Mouse (Mus musculus) forebrain, embryonic 11.5 days (tissue): ENCODE measurements around the gene Ap1g2. TPM values are rescaled to one million over a fixed set of nuclear protein-coding genes. Genes with fewer than 3 reads are reported as not detected.
A peak's percentile ranks its signal among the peaks of the same experiment; 100 is the strongest.

ENCODE experiments used
- ATAC-seq: fragments of 200-750 bp; cut with Nextera tagmentation; replicated peaks from 2 replicates; pipeline ENCODE4 v1.8.0; 2017; ENCODE audit warnings: moderate TSS enrichment; ENCODE audit not compliant: low FRiP score
- DNase-seq: peaks from one replicate; pipeline ENCODE4 v3.0.0-alpha.2; 2017; ENCODE audit warnings: low spot score
- H3K27ac ChIP-seq: fragments of 300-500 bp; sonication (generic); 2 replicates; pipeline ENCODE4 v1.5.1; 2014; ENCODE audit warnings: low read depth, low read length
- H3K27me3 ChIP-seq: fragments of 300-500 bp; sonication (generic); 2 replicates; pipeline ENCODE4 v1.6.1; 2014; ENCODE audit warnings: mild to moderate bottlenecking, low read length, mixed read lengths; ENCODE audit not compliant: control insufficient read depth, insufficient read depth
- H3K36me3 ChIP-seq: fragments of 300-500 bp; sonication (generic); 2 replicates; pipeline ENCODE4 v1.6.1; 2014; ENCODE audit warnings: mild to moderate bottlenecking, low read length, moderate library complexity, mixed read lengths; ENCODE audit not compliant: control insufficient read depth, insufficient read depth
- H3K4me1 ChIP-seq: fragments of 300-500 bp; sonication (generic); replicated peaks from 2 replicates; pipeline ENCODE4 v1.6.1; 2014; ENCODE audit warnings: low read length, mixed read lengths; ENCODE audit not compliant: control insufficient read depth, insufficient read depth
- H3K4me2 ChIP-seq: fragments of 300-500 bp; sonication (generic); 2 replicates; pipeline ENCODE4 v1.6.1; 2014; ENCODE audit warnings: low read depth, mild to moderate bottlenecking, low read length, moderate library complexity, mixed read lengths; ENCODE audit not compliant: severe bottlenecking
- H3K4me3 ChIP-seq: fragments of 300-500 bp; sonication (generic); 2 replicates; pipeline ENCODE4 v1.5.1; 2014; ENCODE audit warnings: low read depth, low read length
- H3K9ac ChIP-seq: fragments of 300-500 bp; sonication (generic); 2 replicates; pipeline ENCODE4 v1.6.1; 2014; ENCODE audit warnings: low read length
- H3K9me3 ChIP-seq: fragments of 300-500 bp; sonication (generic); 2 replicates; pipeline ENCODE4 v1.6.1; 2016; ENCODE audit warnings: low read length, mixed read lengths; ENCODE audit not compliant: control insufficient read depth
- WGBS: fragments of 180-500 bp; shearing (Covaris S2); extraction: QIAGEN DNeasy Blood & Tissue Kit; methylation state at CpG from one replicate; pipeline ENCODE4 v1.1.7; 2014; 5-methylcytosine and 5-hydroxymethylcytosine counted together
- polyA plus RNA-seq: library from polyadenylated mRNA; unstranded; fragments of >200 nt; fragmentation: Nextera tagmentation; extraction: Ambion mirVana; gene quantifications from 2 replicates; pipeline ENCODE4 v1.2.1, GENCODE M21; 2014

Ap1g2 gene
- 13.9 and 14.8 TPM in 2 replicates for polyA plus RNA-seq

DNA sequence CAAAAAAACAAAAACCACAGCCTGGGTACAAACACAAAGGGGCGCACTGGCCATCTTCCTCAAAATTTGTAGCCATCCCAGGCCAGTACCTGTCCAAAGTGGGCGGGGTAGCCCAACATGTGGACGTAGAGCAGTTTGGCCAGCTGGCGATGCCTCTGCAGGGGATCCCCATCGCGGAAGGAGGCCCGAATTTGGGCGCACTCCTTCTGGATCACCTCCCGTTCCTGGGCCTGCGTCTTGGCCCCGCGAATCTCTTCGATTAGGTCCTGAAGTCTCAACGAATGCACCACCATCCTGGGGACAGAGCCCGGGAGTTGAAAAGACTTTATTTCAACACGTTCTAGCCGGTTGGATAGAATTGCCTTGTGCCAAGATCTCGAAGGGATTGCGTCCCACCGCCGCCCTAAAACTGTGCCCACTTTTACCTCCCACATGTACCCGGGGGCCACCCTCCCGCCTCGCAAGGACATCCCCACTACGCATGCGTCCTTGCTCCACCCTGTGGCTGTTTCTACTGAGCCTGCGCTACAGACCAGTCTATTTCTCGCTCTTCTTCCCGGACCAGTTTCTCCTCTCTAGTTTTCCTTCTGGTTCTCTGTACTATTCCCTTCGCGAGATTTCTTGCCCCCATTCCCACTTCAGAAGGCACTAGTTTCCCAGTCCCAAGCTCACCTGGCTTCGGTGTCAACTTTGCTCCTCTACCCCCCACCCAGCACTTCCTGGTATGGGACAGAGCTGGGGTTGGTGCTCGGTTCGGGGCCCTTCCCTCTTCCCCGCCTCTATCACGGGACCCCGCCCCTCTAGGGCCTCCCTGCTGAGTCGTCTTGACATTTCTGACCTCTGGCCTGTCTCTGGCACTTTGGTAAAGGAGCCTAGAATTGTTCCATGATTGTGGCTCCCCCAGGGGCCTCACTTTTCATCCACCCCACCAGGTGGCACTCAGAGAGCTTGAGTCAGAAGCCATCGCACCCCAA lies at the start of gene Ap1g2:
TSS of gene Ap1g2 (minus strand) at position 758 of the 974 bp plus-strand sequence.
- Histone ChIP-seq H3K4me2 (peak within 1 kb of the TSS; percentile 89), H3K27ac (no peak within 1 kb of the TSS), H3K4me1 (peaks cover 20% of the 10 kb centered on the region), H3K36me3 (no peaks in the 10 kb centered on the region), H3K4me3 (peak within 1 kb of the TSS; percentile 28), H3K27me3 (peaks cover 5% of the 10 kb centered on the region), H3K9ac (peak within 1 kb of the TSS; percentile 71), H3K9me3 (no peaks in the 10 kb centered on the region)
- WGBS, result under 1% methylated on average over 39 of the region's 39 CpGs
- ATAC-seq (peak; percentile 57), DNase-seq (peak; percentile 85)

GRCm38 (mm10) chr14:55152951-55153481 lies 46.6 kb upstream of the Ap1g2 start:
- Histone ChIP-seq H3K9me3 (no peaks in the 10 kb centered on the region), H3K4me3 (no peak overlapping the region), H3K36me3 (no peaks in the 10 kb centered on the region), H3K9ac (no peak overlapping the region), H3K27ac (no peak overlapping the region), H3K4me2 (no peak overlapping the region), H3K4me1 (peaks cover 4% of the 10 kb centered on the region; the same call in 1 of the 2 replicates), H3K27me3 (no peaks in the 10 kb centered on the region)
- 89% methylated on average over 16 of the region's 16 CpGs for WGBS
- DNase-seq (no peak), ATAC-seq (no peak)

DNA sequence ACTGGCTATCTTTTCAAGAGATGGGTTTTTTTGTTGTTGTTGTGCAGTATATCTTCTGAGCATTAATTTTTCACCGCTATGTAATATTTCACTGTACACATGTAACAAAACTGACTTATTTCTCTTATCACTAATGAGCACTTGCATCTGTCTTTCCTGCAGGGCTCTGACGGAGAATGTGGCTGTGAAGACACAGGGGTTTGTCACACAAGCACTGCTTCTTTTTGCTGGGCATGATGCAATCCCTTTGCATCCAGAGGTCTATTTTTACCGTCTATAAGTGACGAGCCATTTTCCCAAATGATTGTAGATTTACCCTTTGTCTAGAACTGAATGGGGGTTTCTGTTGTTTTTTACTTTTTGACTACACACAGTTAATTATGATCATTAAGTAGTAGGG lies 45.8 kb upstream of the Ap1g2 start:
- 84% methylated on average over 4 of the region's 4 CpGs for WGBS
- H3K9ac ChIP-seq, result no peak overlapping the region
- H3K4me3 ChIP-seq, result no peak overlapping the region
- H3K9me3 ChIP-seq, result no peaks in the 10 kb centered on the region
- no peak for DNase-seq
- no peak overlapping the region for H3K27ac ChIP-seq
- no peak overlapping the region for H3K4me2 ChIP-seq
- H3K36me3 ChIP-seq, result no peaks in the 10 kb centered on the region
- no peak for ATAC-seq
- peaks cover 4% of the 10 kb centered on the region; the same call in 1 of the 2 replicates for H3K4me1 ChIP-seq
- no peaks in the 10 kb centered on the region for H3K27me3 ChIP-seq

GRCm38 (mm10) chr14:55150985-55151384 lies 44.6 kb upstream of the Ap1g2 start:
- H3K27me3 ChIP-seq, result no peaks in the 10 kb centered on the region
- H3K9me3 ChIP-seq, result no peaks in the 10 kb centered on the region
- WGBS, result 91% methylated on average over 5 of the region's 5 CpGs
- H3K4me1 ChIP-seq, result peaks cover 4% of the 10 kb centered on the region; the same call in 1 of the 2 replicates
- H3K36me3 ChIP-seq, result no peaks in the 10 kb centered on the region
- H3K4me2 ChIP-seq, result no peak overlapping the region
- ATAC-seq, result no peak
- no peak overlapping the region for H3K4me3 ChIP-seq
- DNase-seq, result no peak
- H3K9ac ChIP-seq, result no peak overlapping the region
- H3K27ac ChIP-seq, result no peak overlapping the region

- DNase-seq (no peak), ATAC-seq (no peak)
- Histone ChIP-seq H3K4me2 (no peak overlapping the region), H3K9ac (no peak overlapping the region), H3K4me3 (no peak overlapping the region), H3K4me1 (peaks cover 4% of the 10 kb centered on the region; the same call in 1 of the 2 replicates), H3K36me3 (no peaks in the 10 kb centered on the region), H3K9me3 (no peaks in the 10 kb centered on the region), H3K27ac (no peak overlapping the region), H3K27me3 (no peaks in the 10 kb centered on the region)
- WGBS, result 74% methylated on average over 5 of the region's 5 CpGs
These were observed 42.6 kb upstream of the Ap1g2 start for GRCm38 (mm10) chr14:55149041-55149440.

DNA sequence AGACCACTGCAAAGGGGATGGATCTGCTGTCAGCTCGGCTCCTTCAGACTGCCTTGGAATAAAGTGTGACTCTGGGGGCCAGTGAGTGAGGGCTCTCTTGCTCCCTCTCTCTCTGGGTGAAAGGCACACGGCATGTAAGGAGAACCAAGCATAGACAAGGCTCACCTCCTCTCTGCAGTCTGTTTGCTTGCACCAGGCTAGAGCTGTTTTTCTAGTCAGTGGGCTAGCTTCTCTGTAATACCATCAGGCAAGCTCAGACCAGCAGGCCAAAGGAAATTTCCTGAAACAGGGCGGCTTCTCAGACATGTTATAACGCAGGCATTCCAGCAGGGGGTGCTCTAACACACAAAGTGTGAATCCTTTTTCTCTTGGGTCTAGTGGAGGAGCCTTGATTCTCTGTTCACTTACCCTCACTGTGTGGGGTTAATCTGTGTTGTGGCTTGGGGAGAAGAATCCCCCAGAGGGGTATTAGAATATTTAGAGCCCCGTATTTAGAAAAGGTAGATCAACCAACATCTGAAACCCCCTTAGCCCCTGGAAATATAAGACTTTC lies 42.0 kb upstream of the Ap1g2 start:
- H3K9ac ChIP-seq, result no peak overlapping the region
- H3K4me2 ChIP-seq, result no peak overlapping the region
- no peaks in the 10 kb centered on the region for H3K27me3 ChIP-seq
- H3K27ac ChIP-seq, result no peak overlapping the region
- WGBS, result 25% methylated on average over 5 of the region's 5 CpGs
- ATAC-seq (no peak), DNase-seq (peak; percentile 85)
- H3K4me1 ChIP-seq, result no peaks in the 10 kb centered on the region; the same call in 1 of the 2 replicates
- H3K4me3 ChIP-seq, result no peak overlapping the region
- no peaks in the 10 kb centered on the region for H3K9me3 ChIP-seq
- no peaks in the 10 kb centered on the region for H3K36me3 ChIP-seq

GRCm38 (mm10) chr14:55146829-55147401 lies 40.5 kb upstream of the Ap1g2 start:
- 92% methylated on average over 12 of the region's 12 CpGs for WGBS
- ATAC-seq, result no peak
- no peak overlapping the region for H3K4me3 ChIP-seq
- no peak overlapping the region for H3K4me2 ChIP-seq
- no peaks in the 10 kb centered on the region for H3K27me3 ChIP-seq
- H3K36me3 ChIP-seq, result no peaks in the 10 kb centered on the region
- no peaks in the 10 kb centered on the region for H3K4me1 ChIP-seq
- H3K9ac ChIP-seq, result no peak overlapping the region
- no peaks in the 10 kb centered on the region for H3K9me3 ChIP-seq
- DNase-seq, result no peak
- H3K27ac ChIP-seq, result no peak overlapping the region

- ATAC-seq (no peak), DNase-seq (no peak)
- WGBS, result 95% methylated on average over 1 of the region's 1 CpGs
- Histone ChIP-seq H3K27ac (no peak overlapping the region), H3K9me3 (no peaks in the 10 kb centered on the region), H3K36me3 (no peaks in the 10 kb centered on the region), H3K4me2 (no peak overlapping the region), H3K4me1 (no peaks in the 10 kb centered on the region), H3K27me3 (no peaks in the 10 kb centered on the region), H3K9ac (no peak overlapping the region), H3K4me3 (no peak overlapping the region)
These were observed 39.9 kb upstream of the Ap1g2 start for GRCm38 (mm10) chr14:55146324-55146723.
